Mouse (Mus musculus) MEL (cell line): ENCODE measurements around the gene Pigl. TPM values are rescaled to one million over a fixed set of nuclear protein-coding genes. Genes with fewer than 3 reads are reported as not detected.

Experiments used
- DNase-seq: peaks from one replicate; pipeline ENCODE4 v3.0.0; 2011; ENCODE audit warnings: low read depth, low spot score
- H3K27ac ChIP-seq: 2 replicates; pipeline ENCODE4 v1.5.1; 2012; ENCODE audit warnings: low read depth, mild to moderate bottlenecking, control low read depth, low read length, moderate library complexity; ENCODE audit not compliant: control insufficient read depth
- H3K27me3 ChIP-seq, 2 experiments: fragments of 150-350 bp in 1 of 2; sonication (generic) in 1 of 2; 2 replicates each; pipeline ENCODE4 v1.6.1; 2012; ENCODE audit warnings: low read length in 2 of 2, mild to moderate bottlenecking in 2 of 2, improper control_type of control experiment in 1 of 2, moderate library complexity in 1 of 2; ENCODE audit not compliant: insufficient read depth in 2 of 2, control insufficient read depth in 1 of 2
- H3K36me3 ChIP-seq, 2 experiments: 2 replicates each; pipeline ENCODE4 v1.6.1; 2012 to 2014; ENCODE audit warnings: low read length in 2 of 2, improper control_type of control experiment in 1 of 2, inconsistent platforms in 1 of 2, mild to moderate bottlenecking in 1 of 2; ENCODE audit not compliant: insufficient read depth in 2 of 2, control insufficient read depth in 1 of 2
- H3K4me1 ChIP-seq, 2 experiments: fragments of 150-350 bp in 1 of 2; sonication (generic) in 1 of 2; 2 replicates each; pipeline ENCODE4 v1.6.1; 2012; ENCODE audit warnings: low read length in 2 of 2, improper control_type of control experiment in 1 of 2, mild to moderate bottlenecking in 1 of 2; ENCODE audit not compliant: insufficient read depth in 2 of 2, control insufficient read depth in 1 of 2
- H3K4me3 ChIP-seq, 2 experiments: fragments of 150-350 bp in 1 of 2; sonication (generic) in 1 of 2; 2 replicates each; pipeline ENCODE4 v1.5.1; 2012; ENCODE audit warnings: low read depth in 2 of 2, low read length in 2 of 2, mild to moderate bottlenecking in 2 of 2, moderate library complexity in 2 of 2, control low read depth in 1 of 2, improper control_type of control experiment in 1 of 2; ENCODE audit not compliant: control insufficient read depth in 1 of 2, insufficient read depth in 1 of 2
- H3K79me2 ChIP-seq: 2 replicates; pipeline ENCODE4 v1.6.1; 2012; ENCODE audit warnings: mild to moderate bottlenecking, low read length, moderate library complexity; ENCODE audit not compliant: control insufficient read depth, poor library complexity, insufficient read depth
- H3K9ac ChIP-seq: 2 replicates; pipeline ENCODE4 v1.6.1; 2012; ENCODE audit warnings: low read depth, mild to moderate bottlenecking, control low read depth, low read length, moderate library complexity; ENCODE audit not compliant: control insufficient read depth, poor library complexity, severe bottlenecking
- H3K9me3 ChIP-seq: fragments of 150-350 bp; sonication (generic); replicated peaks from 2 replicates; pipeline ENCODE4 v1.6.1; 2012; ENCODE audit warnings: mild to moderate bottlenecking, low read length, improper control_type of control experiment, moderate library complexity; ENCODE audit not compliant: insufficient read depth
- BHLHE40 ChIP-seq: IDR thresholded peaks from 2 replicates; pipeline ENCODE4 v1.6.1; 2012; ENCODE audit warnings: low read depth, mild to moderate bottlenecking, inconsistent platforms, low read length, improper control_type of control experiment, borderline replicate concordance
- CHD1 ChIP-seq: IDR thresholded peaks from 2 replicates; pipeline ENCODE4 v1.6.1; 2012; ENCODE audit warnings: low read depth, mild to moderate bottlenecking, inconsistent platforms, low read length, improper control_type of control experiment
- CTCF ChIP-seq, 3 experiments: IDR thresholded peaks in 2 of 3; conservative IDR thresholded peaks in 1 of 3; 2 replicates each; pipeline ENCODE4 v1.5.1; 2011 to 2012; ENCODE audit warnings: low read length in 3 of 3, low read depth in 2 of 3, mild to moderate bottlenecking in 2 of 3, improper control_type of control experiment in 1 of 3, inconsistent platforms in 1 of 3, mixed read lengths in 1 of 3, moderate library complexity in 1 of 3; ENCODE audit not compliant: control insufficient read depth in 1 of 3, insufficient read depth in 1 of 3, poor library complexity in 1 of 3, severe bottlenecking in 1 of 3
- E2F4 ChIP-seq: IDR thresholded peaks from 2 replicates; pipeline ENCODE4 v1.6.1; 2011; ENCODE audit warnings: low read depth, low read length, improper control_type of control experiment, borderline replicate concordance
- ELF1 ChIP-seq: IDR thresholded peaks from 2 replicates; pipeline ENCODE4 v1.6.1; 2014; ENCODE audit warnings: low read depth, mild to moderate bottlenecking, inconsistent platforms, low read length, improper control_type of control experiment, moderate library complexity
- EP300 ChIP-seq, 2 experiments: IDR thresholded peaks; 2 replicates each; pipeline ENCODE4 v1.6.1; 2011; ENCODE audit warnings: improper control_type of control experiment in 2 of 2, low read length in 2 of 2, low read depth in 1 of 2, mild to moderate bottlenecking in 1 of 2
- GABPA ChIP-seq: IDR thresholded peaks from 2 replicates; pipeline ENCODE4 v1.6.1; 2012; ENCODE audit warnings: low read depth, mild to moderate bottlenecking, inconsistent platforms, low read length, improper control_type of control experiment, moderate library complexity
- GATA1 ChIP-seq: IDR thresholded peaks from 2 replicates; pipeline ENCODE4 v1.6.1; 2011; ENCODE audit warnings: low read depth, low read length, improper control_type of control experiment
- HCFC1 ChIP-seq: IDR thresholded peaks from 2 replicates; pipeline ENCODE4 v1.6.1; 2012; ENCODE audit warnings: low read depth, mild to moderate bottlenecking, inconsistent platforms, low read length, improper control_type of control experiment, moderate library complexity
- KAT2A ChIP-seq: conservative IDR thresholded peaks from 2 replicates; pipeline ENCODE4 v1.6.1; 2012; ENCODE audit warnings: low read depth, low read length, improper control_type of control experiment, inconsistent platforms
- MAFK ChIP-seq: IDR thresholded peaks from 2 replicates; pipeline ENCODE4 v1.6.1; 2011; ENCODE audit warnings: low read depth, mild to moderate bottlenecking, low read length, improper control_type of control experiment, borderline replicate concordance
- MAZ ChIP-seq: IDR thresholded peaks from 2 replicates; pipeline ENCODE4 v1.6.1; 2012; ENCODE audit warnings: low read depth, mild to moderate bottlenecking, inconsistent platforms, low read length, improper control_type of control experiment
- MYB ChIP-seq: IDR thresholded peaks from 2 replicates; pipeline ENCODE4 v1.6.1; 2011; ENCODE audit warnings: mild to moderate bottlenecking, low read depth, low read length, improper control_type of control experiment
- MYC ChIP-seq: IDR thresholded peaks from 2 replicates; pipeline ENCODE4 v1.6.1; 2011; ENCODE audit warnings: low read depth, mild to moderate bottlenecking, low read length, improper control_type of control experiment, moderate library complexity
- NELFE ChIP-seq: IDR thresholded peaks from 2 replicates; pipeline ENCODE4 v1.6.1; 2011; ENCODE audit warnings: low read depth, low read length, improper control_type of control experiment
- NRF1 ChIP-seq: IDR thresholded peaks from 2 replicates; pipeline ENCODE4 v1.6.1; 2014; ENCODE audit warnings: low read depth, mild to moderate bottlenecking, inconsistent platforms, low read length, improper control_type of control experiment, moderate library complexity; ENCODE audit not compliant: poor library complexity, insufficient read depth, severe bottlenecking
- POLR2AphosphoS2 ChIP-seq: IDR thresholded peaks from 2 replicates; pipeline ENCODE4 v1.6.1; 2011; ENCODE audit warnings: low read length, improper control_type of control experiment
- POLR2AphosphoS5 ChIP-seq: IDR thresholded peaks from 2 replicates; pipeline ENCODE4 v1.6.1; 2012; ENCODE audit warnings: low read depth, borderline replicate concordance, mild to moderate bottlenecking, inconsistent platforms, low read length, moderate library complexity, mixed read lengths
- RAD21 ChIP-seq: IDR thresholded peaks from 2 replicates; pipeline ENCODE4 v1.6.1; 2011; ENCODE audit warnings: mild to moderate bottlenecking, low read depth, low read length, improper control_type of control experiment
- RCOR1 ChIP-seq: IDR thresholded peaks from 2 replicates; pipeline ENCODE4 v1.6.1; 2012; ENCODE audit warnings: low read depth, mild to moderate bottlenecking, inconsistent platforms, low read length, improper control_type of control experiment
- SIN3A ChIP-seq: IDR thresholded peaks from 2 replicates; pipeline ENCODE4 v1.6.1; 2012; ENCODE audit warnings: low read length, improper control_type of control experiment, inconsistent platforms
- SMC3 ChIP-seq: IDR thresholded peaks from 2 replicates; pipeline ENCODE4 v1.6.1; 2011; ENCODE audit warnings: low read depth, low read length, improper control_type of control experiment
- TBP ChIP-seq: IDR thresholded peaks from 2 replicates; pipeline ENCODE4 v1.8.0; 2011; ENCODE audit warnings: low read depth, low read length, improper control_type of control experiment
- UBTF ChIP-seq: IDR thresholded peaks from 2 replicates; pipeline ENCODE4 v1.6.1; 2012; ENCODE audit warnings: low read depth, mild to moderate bottlenecking, inconsistent platforms, low read length, improper control_type of control experiment, moderate library complexity, borderline replicate concordance; ENCODE audit not compliant: insufficient read depth
- USF1 ChIP-seq: IDR thresholded peaks from 2 replicates; pipeline ENCODE4 v1.6.1; 2014; ENCODE audit warnings: low read depth, mild to moderate bottlenecking, inconsistent platforms, low read length, improper control_type of control experiment, moderate library complexity
- ZC3H11A ChIP-seq: IDR thresholded peaks from 2 replicates; pipeline ENCODE4 v1.6.1; 2012; ENCODE audit warnings: low read depth, mild to moderate bottlenecking, inconsistent platforms, low read length, improper control_type of control experiment
- ZKSCAN1 ChIP-seq: IDR thresholded peaks from 2 replicates; pipeline ENCODE4 v1.6.1; 2012; ENCODE audit warnings: low read depth, mild to moderate bottlenecking, inconsistent platforms, low read length, improper control_type of control experiment, moderate library complexity
- ZMIZ1 ChIP-seq: IDR thresholded peaks from 2 replicates; pipeline ENCODE4 v1.6.1; 2012; ENCODE audit warnings: low read depth, mild to moderate bottlenecking, inconsistent platforms, low read length, improper control_type of control experiment, moderate library complexity
- ZNF384 ChIP-seq: IDR thresholded peaks from 2 replicates; pipeline ENCODE4 v1.6.1; 2012; ENCODE audit warnings: low read depth, mild to moderate bottlenecking, inconsistent platforms, low read length, improper control_type of control experiment
- polyA plus RNA-seq, 2 experiments: library from polyadenylated mRNA; stranded (reverse) in 1 of 2; unstranded in 1 of 2; fragments of >175 nt in 1 of 2; fragments of >200 nt in 1 of 2; gene quantifications; 2 replicates each; pipeline versions ENCODE4 v1.2.1 to v1.2.4; 2012; ENCODE audit warnings: low replicate concordance in 2 of 2, low read depth in 1 of 2; ENCODE audit not compliant: insufficient read length in 2 of 2, insufficient read depth in 1 of 2, missing spikeins in 1 of 2
- total RNA-seq: library from RNA; depleted of rRNA; stranded (reverse); fragments of 300-350 nt; gene quantifications from 2 replicates; pipeline ENCODE4 v1.2.3, GENCODE M21; 2012

Pigl gene
- total and polyA plus RNA-seq, 3 experiments: 2.0 to 4.1 TPM; not detected in 1

GRCm38 (mm10) chr11:62558152-62558551 is 99.9 kb downstream of the Pigl start:
- Histone ChIP-seq H3K4me1 (peaks cover 7 to 22% of the 10 kb centered on the region in 2 experiments; a peak in 3 of 4 replicates), H3K27me3 (no peaks in the 10 kb centered on the region), H3K4me3 (no peak overlapping the region), H3K27ac (no peak overlapping the region), H3K79me2 (peaks cover 12% of the 10 kb centered on the region), H3K9ac (no peak overlapping the region), H3K9me3 (no peaks in the 10 kb centered on the region), H3K36me3 (peaks cover 8 to 24% of the 10 kb centered on the region in 2 experiments)
- DNase-seq: no peak
- no peak for TF ChIP-seq BHLHE40
- TF ChIP-seq ZKSCAN1: no peak
- TF ChIP-seq ZMIZ1: no peak
- no peak for TF ChIP-seq KAT2A
- TF ChIP-seq USF1: no peak
- TF ChIP-seq EP300 (IDR thresholded peaks at IDR 0.05; ENCODE audit: low read depth in 1 of 2, low read length in 2 of 2): no peak
- no peak for TF ChIP-seq GATA1
- TF ChIP-seq SIN3A: no peak

GRCm38 (mm10) chr11:62558961-62559646 is 100.8 kb downstream of the Pigl start:
- H3K4me3 ChIP-seq: no peak overlapping the region
- H3K79me2 ChIP-seq: peaks cover 3% of the 10 kb centered on the region; the same call in 1 of the 2 replicates
- H3K4me1 ChIP-seq: peaks cover 7 to 21% of the 10 kb centered on the region in 2 experiments; a peak in 3 of 4 replicates
- H3K27me3 ChIP-seq: no peaks in the 10 kb centered on the region
- no peaks in the 10 kb centered on the region for H3K9me3 ChIP-seq
- H3K27ac ChIP-seq: peak overlapping the region; percentile 36; the same call in 1 of the 2 replicates
- DNase-seq: peak; percentile 65
- peak overlapping the region; percentile 42 for H3K9ac ChIP-seq
- peaks cover under 1 to 17% of the 10 kb centered on the region in 2 experiments; a peak in 2 of 4 replicates for H3K36me3 ChIP-seq
- TF ChIP-seq E2F4 (no peak), MYB (no peak), EP300 (IDR thresholded peaks at IDR 0.05; ENCODE audit: low read depth in 1 of 2, low read length in 2 of 2) (peak; percentile 41 to 46; a peak in 2 of 4 replicates), BHLHE40 (no peak), RAD21 (no peak), MYC (no peak), MAFK (peak; percentile 50; the same call in 1 of the 2 replicates), SMC3 (no peak), ZKSCAN1 (no peak), HCFC1 (no peak), ELF1 (no peak), NRF1 (no peak), KAT2A (no peak), POLR2AphosphoS2 (no peak), CTCF (IDR thresholded peaks at IDR 0.05 in 2 of 3, conservative IDR thresholded peaks at IDR 0.05 in 1 of 3; ENCODE audit: control insufficient read depth in 1 of 3, insufficient read depth in 1 of 3, low read depth in 2 of 3, low read length in 3 of 3, poor library complexity in 1 of 3, severe bottlenecking in 1 of 3) (no peak), CHD1 (no peak), NELFE (no peak), ZC3H11A (no peak), GABPA (peak; percentile 66; the same call in 1 of the 2 replicates), TBP (no peak), MAZ (no peak), UBTF (no peak), ZMIZ1 (no peak), USF1 (peak; percentile 79), ZNF384 (no peak), RCOR1 (no peak), POLR2AphosphoS5 (no peak), SIN3A (0 out of 2 replicates have a peak, but pooled peaks have one; percentile 40)
